Mouse (Mus musculus) liver, postnatal 0 days (tissue): ENCODE measurements around the gene Slc38a1.

ENCODE experiments used
- CTCF ChIP-seq: sonication (generic); IDR thresholded peaks from 2 replicates; pipeline ENCODE4 v1.5.1; 2016; ENCODE audit warnings: antibody characterized with exemption, low read depth
- EP300 ChIP-seq: IDR thresholded peaks from 2 replicates; pipeline ENCODE4 v1.6.1; 2016; ENCODE audit warnings: antibody characterized with exemption, low read depth, mild to moderate bottlenecking

- TF ChIP-seq EP300 (no peak), CTCF (no peak)
Observed at GRCm38 (mm10) chr15:96678871-96679773, 36.4 kb upstream of the Slc38a1 start.
